Mouse (Mus musculus) lung, postnatal 0 days (tissue): ENCODE data around the gene Myl7. TPM values are rescaled to one million over a fixed set of nuclear protein-coding genes. Genes with fewer than 3 reads are reported as not detected.
"Not testable (repeated sequence)": the region's sequence is repeated elsewhere in the genome, so short reads cannot be mapped to it uniquely, and the experiment has no call there.

Experiments used
- ATAC-seq: fragments of 200-750 bp; cut with Nextera tagmentation; 2 replicates; pipeline ENCODE4 v1.8.0; 2017; ENCODE audit warnings: moderate library complexity
- DNase-seq: peaks from one replicate; pipeline ENCODE4 v3.0.0-alpha.2; 2016; ENCODE audit warnings: low spot score
- H3K27ac ChIP-seq: fragments of 300-500 bp; sonication (generic); 2 replicates; pipeline ENCODE4 v1.5.1; 2014; ENCODE audit warnings: antibody characterized with exemption, mild to moderate bottlenecking, low read length, mixed read lengths
- H3K27me3 ChIP-seq: fragments of 300-500 bp; sonication (generic); replicated peaks from 2 replicates; pipeline ENCODE4 v1.6.1; 2014; ENCODE audit warnings: low read length, mixed read lengths; ENCODE audit not compliant: insufficient read depth
- H3K36me3 ChIP-seq: fragments of 300-500 bp; sonication (generic); 2 replicates; pipeline ENCODE4 v1.6.1; 2014; ENCODE audit warnings: low read length, mixed read lengths; ENCODE audit not compliant: insufficient read depth
- H3K4me1 ChIP-seq: fragments of 300-500 bp; sonication (generic); 2 replicates; pipeline ENCODE4 v1.6.1; 2014; ENCODE audit warnings: antibody characterized with exemption, low read depth, low read length, mixed read lengths; ENCODE audit not compliant: insufficient read depth
- H3K4me2 ChIP-seq: fragments of 300-500 bp; sonication (generic); replicated peaks from 2 replicates; pipeline ENCODE4 v1.6.1; 2014; ENCODE audit warnings: low read depth, mild to moderate bottlenecking, low read length, moderate library complexity, mixed read lengths
- H3K4me3 ChIP-seq: fragments of 300-500 bp; sonication (generic); 2 replicates; pipeline ENCODE4 v1.5.1; 2014; ENCODE audit warnings: low read depth, low read length
- H3K9ac ChIP-seq: fragments of 300-500 bp; sonication (generic); replicated peaks from 2 replicates; pipeline ENCODE4 v1.6.1; 2014; ENCODE audit warnings: low read depth, mild to moderate bottlenecking
- H3K9me3 ChIP-seq: fragments of 300-500 bp; sonication (generic); 2 replicates; pipeline ENCODE4 v1.6.1; 2016; ENCODE audit warnings: low read length, mixed read lengths
- CTCF ChIP-seq: IDR thresholded peaks from 2 replicates; pipeline ENCODE4 v1.5.1; 2016; ENCODE audit warnings: antibody characterized with exemption, mild to moderate bottlenecking
- EP300 ChIP-seq: IDR thresholded peaks from 2 replicates; pipeline ENCODE4 v1.6.1; 2016; ENCODE audit warnings: antibody characterized with exemption, mild to moderate bottlenecking, control low read depth
- WGBS: fragments of 180-500 bp; shearing (Covaris S2); extraction: QIAGEN DNeasy Blood & Tissue Kit; methylation state at CpG from one replicate; pipeline ENCODE4 v1.1.7; 2014; 5-methylcytosine and 5-hydroxymethylcytosine counted together
- polyA plus RNA-seq: library from polyadenylated mRNA; unstranded; fragments of >200 nt; fragmentation: Nextera tagmentation; extraction: Ambion mirVana; gene quantifications from 2 replicates; pipeline ENCODE4 v1.2.1, GENCODE M21; 2015

Gene Myl7
- polyA plus RNA-seq: 327 and 405 TPM in 2 replicates

DNA sequence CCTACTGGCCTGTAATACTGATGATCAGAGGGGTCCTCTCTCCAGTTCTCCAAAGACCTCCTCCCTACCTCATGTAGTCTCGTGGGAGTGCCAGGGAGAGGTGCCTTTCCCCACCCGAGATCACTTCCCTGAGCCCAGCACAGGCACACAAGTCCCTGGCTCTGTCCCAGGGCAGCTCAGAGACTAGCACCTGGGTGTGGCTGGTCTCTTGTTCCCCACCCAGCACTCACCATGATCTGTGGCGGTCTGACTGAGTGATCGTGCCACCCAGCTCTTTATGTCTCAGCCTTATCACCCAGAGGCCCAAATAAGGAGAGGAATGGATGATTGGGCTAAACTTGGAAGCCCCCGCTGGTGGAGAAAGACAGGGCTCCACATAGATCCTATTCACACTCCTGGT is at the start of gene Myl7:
Gene Myl7 (minus strand): TSS at position 252 of the 400 bp plus-strand sequence.
- H3K9me3 ChIP-seq: no peaks in the 10 kb centered on the region
- no peak for ATAC-seq
- peak within 1 kb of the TSS; percentile 19; the same call in 1 of the 2 replicates for H3K4me2 ChIP-seq
- no peak within 1 kb of the TSS for H3K9ac ChIP-seq
- TF ChIP-seq EP300: no peak
- TF ChIP-seq CTCF: no peak
- no peaks in the 10 kb centered on the region for H3K27me3 ChIP-seq
- no peaks in the 10 kb centered on the region for H3K36me3 ChIP-seq
- 40% methylated on average over 5 of the region's 5 CpGs for WGBS
- H3K27ac ChIP-seq: no peak within 1 kb of the TSS
- DNase-seq: no peak
- no peak within 1 kb of the TSS for H3K4me3 ChIP-seq
- H3K4me1 ChIP-seq: peaks cover 9% of the 10 kb centered on the region; the same call in 1 of the 2 replicates

DNA sequence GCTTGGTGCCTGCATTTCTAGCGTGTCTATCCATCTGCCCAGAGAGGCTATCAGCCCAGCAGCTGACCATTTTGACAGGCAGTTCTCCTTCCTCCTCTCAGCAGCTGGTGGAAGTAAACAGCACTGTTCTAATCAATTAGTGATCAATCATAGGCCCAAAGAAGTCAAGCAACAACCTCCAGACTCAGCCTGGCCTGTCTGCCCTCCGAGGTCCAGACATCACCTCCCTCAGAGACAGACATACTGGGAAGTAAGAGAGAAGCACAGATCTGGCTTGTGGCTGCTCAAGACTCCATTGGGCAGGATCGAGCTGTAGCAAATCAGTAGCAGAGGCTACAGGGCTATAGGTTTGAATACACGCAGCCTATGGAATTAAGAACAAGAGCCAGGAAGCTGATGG is 49.2 kb upstream of the Myl7 start:
- Histone ChIP-seq H3K4me3 (no peak overlapping the region), H3K4me2 (no peak overlapping the region), H3K4me1 (no peaks in the 10 kb centered on the region), H3K27me3 (no peaks in the 10 kb centered on the region), H3K36me3 (no peaks in the 10 kb centered on the region), H3K27ac (no peak overlapping the region), H3K9me3 (no peaks in the 10 kb centered on the region), H3K9ac (no peak overlapping the region)
- DNase-seq: no peak
- no peak for ATAC-seq
- 31% methylated on average over 4 of the region's 4 CpGs for WGBS
- TF ChIP-seq EP300 (no peak), CTCF (no peak)

DNA sequence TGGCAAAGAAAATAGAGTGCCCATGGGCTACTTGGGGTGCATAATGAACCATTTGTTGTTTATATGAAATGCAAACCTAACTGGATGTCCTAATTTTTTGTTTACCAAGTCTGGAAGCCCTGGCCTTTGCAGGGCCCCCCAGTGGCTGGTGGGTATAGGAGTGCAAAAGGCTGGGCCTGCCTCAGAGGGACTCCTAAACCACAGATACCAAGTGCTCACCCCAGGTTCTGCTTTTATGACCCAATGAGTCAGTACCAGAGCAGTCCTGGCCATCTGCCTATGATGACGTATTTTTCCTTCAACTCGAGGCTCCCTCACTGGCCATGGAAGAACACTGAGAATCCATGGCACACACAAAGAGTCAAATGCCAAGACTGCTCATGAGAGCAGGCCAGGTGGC is 46.5 kb upstream of the Myl7 start:
- H3K4me1 ChIP-seq: no peaks in the 10 kb centered on the region
- DNase-seq (no peak), ATAC-seq (no peak)
- no peaks in the 10 kb centered on the region for H3K27me3 ChIP-seq
- TF ChIP-seq CTCF: no peak; the same call in 1 of the 2 replicates
- 60% methylated on average over 2 of the region's 2 CpGs for WGBS
- no peak overlapping the region for H3K27ac ChIP-seq
- no peaks in the 10 kb centered on the region for H3K36me3 ChIP-seq
- H3K9me3 ChIP-seq: no peaks in the 10 kb centered on the region
- no peak overlapping the region for H3K4me2 ChIP-seq
- no peak overlapping the region for H3K4me3 ChIP-seq
- no peak overlapping the region for H3K9ac ChIP-seq

DNA sequence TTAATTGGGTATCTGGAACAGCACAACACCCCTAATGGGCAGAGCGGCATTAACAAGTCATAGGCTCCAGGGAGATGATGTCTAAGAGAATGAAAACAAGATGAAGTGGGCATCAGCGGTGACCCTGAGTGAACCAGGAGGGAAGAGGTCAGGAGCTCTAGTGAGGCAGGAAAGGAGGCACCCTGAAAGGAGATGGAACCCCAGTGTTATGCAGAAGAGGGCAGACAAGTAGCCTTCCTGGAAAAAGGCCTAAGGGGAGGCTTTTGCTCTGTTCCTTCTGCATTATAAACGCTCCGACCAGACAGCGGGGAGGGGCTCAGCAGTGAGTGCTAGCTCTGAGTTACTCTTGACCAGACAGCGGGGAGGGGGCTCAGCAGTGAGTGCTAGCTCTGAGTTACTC is 44.4 kb upstream of the Myl7 start:
- H3K27me3 ChIP-seq: no peaks in the 10 kb centered on the region
- no peaks in the 10 kb centered on the region for H3K36me3 ChIP-seq
- ATAC-seq: no peak
- no peak for DNase-seq
- H3K4me2 ChIP-seq: no peak overlapping the region
- TF ChIP-seq EP300: no peak
- TF ChIP-seq CTCF: no peak
- WGBS: 82% methylated on average over 6 of the region's 6 CpGs
- H3K27ac ChIP-seq: no peak overlapping the region
- H3K9ac ChIP-seq: no peak overlapping the region
- no peak overlapping the region for H3K4me3 ChIP-seq
- no peaks in the 10 kb centered on the region for H3K9me3 ChIP-seq
- no peaks in the 10 kb centered on the region for H3K4me1 ChIP-seq

- H3K4me1 ChIP-seq, H3K4me3 ChIP-seq, H3K9ac ChIP-seq, H3K27ac ChIP-seq, H3K9me3 ChIP-seq, DNase-seq, H3K4me2 ChIP-seq, ATAC-seq, H3K36me3 ChIP-seq, H3K27me3 ChIP-seq: not testable (repeated sequence)
- 94% methylated on average over 11 of the region's 11 CpGs for WGBS
Measured at GRCm38 (mm10) chr11:5934531-5934930, 35.9 kb upstream of the Myl7 start.

DNA sequence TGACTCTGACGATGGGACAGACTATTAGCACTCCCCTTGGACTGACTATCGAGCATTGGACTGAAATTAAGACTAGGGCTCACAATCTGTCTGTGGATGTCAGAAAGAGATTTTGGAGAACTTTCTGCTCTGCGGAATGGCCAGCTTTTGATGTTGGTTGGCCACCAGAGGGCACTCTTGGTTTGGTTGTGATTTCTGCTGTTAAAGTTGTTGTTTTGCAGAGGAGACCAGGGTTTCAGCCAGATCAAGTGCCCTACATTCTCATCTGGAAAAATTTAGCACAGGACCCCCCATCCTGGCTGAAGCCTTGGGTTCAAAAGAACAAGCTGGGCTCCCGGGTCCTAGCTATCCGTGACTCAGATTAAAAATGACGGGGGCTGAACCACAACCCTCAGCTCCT is 33.4 kb upstream of the Myl7 start:
- ATAC-seq, H3K9ac ChIP-seq, H3K36me3 ChIP-seq, H3K4me3 ChIP-seq, H3K27me3 ChIP-seq, H3K27ac ChIP-seq, H3K4me2 ChIP-seq, H3K4me1 ChIP-seq, H3K9me3 ChIP-seq, DNase-seq: not testable (repeated sequence)
- WGBS: 87% methylated on average over 6 of the region's 6 CpGs
- peak; percentile 46 for TF ChIP-seq CTCF

DNA sequence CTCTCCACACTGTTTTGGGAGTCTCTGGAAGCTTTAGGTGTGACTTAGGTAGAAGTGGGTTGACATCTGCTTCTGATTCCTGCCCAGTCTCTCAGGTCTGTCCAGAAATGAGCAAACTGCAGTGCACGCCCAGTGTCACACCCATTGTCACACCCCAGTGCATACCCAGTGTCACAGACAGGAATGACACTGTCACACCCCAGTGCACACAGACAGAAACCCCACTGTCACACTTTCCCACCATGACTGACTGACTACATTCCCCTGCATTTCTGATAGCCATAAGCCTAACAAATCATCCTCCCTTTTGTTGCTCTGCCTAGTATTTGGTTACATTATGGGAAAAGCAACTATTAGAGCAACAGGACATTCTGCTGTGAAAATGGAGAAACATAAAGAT is 32.0 kb upstream of the Myl7 start:
- ATAC-seq: no peak

More for the DNA sequence above, 32.0 kb upstream of the Myl7 start:
- no peak for TF ChIP-seq CTCF
- TF ChIP-seq EP300: no peak
- no peaks in the 10 kb centered on the region for H3K27me3 ChIP-seq
- no peak overlapping the region for H3K9ac ChIP-seq
- H3K27ac ChIP-seq: no peak overlapping the region
- no peaks in the 10 kb centered on the region for H3K36me3 ChIP-seq
- no peaks in the 10 kb centered on the region for H3K9me3 ChIP-seq
- WGBS: 95% methylated on average over 1 of the region's 1 CpGs
- no peaks in the 10 kb centered on the region for H3K4me1 ChIP-seq
- H3K4me2 ChIP-seq: no peak overlapping the region
- H3K4me3 ChIP-seq: no peak overlapping the region
- no peak for DNase-seq
